Mouse (Mus musculus): ENCODE measurements around the gene Zfp607b. TPM values are rescaled to one million over a fixed set of nuclear protein-coding genes. Genes with fewer than 3 reads are reported as not detected.

The Zfp607b gene
- 10 to 100 TPM; 10.0 to 10.3 TPM for total RNA-seq (2021)

DNA sequence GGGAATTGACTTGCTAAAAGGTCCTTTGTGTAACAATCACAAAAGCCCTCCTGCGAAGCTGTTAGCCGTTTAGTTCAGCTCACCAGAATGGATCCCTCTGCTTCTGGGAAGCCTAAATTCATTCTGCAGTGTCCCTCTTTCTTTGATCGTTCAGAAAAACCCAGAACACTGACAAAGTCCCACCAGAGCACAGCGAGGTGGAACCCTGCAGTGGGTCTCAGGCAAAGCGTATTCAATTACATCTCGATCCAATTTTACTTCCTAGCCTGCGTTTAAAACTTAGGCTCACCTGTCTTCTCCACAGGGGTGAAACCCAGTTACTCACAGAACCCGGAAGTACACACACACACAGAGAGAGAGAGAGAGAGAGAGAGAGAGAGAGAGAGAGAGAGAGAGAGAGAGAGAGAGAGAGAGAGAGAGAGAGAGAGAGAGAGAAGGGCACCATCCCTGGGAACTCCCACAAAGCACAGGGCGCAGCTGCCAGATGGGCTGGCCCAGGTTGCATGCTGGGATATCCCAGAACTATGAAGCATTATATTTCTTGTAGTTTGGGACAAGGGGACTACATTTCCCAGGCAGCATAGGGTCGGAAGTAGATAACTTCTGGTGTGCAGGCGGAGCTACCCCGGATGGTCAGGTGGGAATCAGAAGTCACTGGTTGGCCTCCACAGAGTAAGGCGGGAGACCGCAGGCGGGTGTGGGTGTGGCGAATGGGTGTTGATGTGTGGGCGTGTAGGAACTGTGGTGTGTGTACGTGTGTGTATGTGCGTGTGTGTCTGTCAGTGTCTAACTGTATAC is at the start of gene Zfp607b:
TSS of gene Zfp607b (plus strand) at position 526 of the 798 bp plus-strand sequence.
- DNase-seq, result peak; percentile 93 to 94

DNA sequence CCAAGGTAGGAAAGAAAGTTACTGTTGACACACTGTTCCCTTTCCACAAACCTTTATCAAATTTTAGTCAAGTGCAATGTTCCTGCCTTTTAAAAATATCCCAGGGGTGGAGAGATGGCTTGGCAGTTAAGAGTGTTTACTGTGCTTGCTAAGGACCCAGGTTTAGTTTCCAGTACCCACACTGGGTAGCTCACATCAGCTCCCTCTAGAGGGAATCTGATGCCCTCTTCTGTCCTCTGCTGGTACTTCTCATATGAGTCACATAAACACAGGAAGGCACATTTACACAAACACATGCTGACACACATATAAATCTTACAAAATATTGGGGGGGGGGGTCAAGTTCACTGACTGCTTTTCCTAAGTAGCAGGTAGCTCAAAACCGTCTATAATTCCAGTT is 44.7 kb upstream of the Zfp607b start:
- DNase-seq, result no peak

DNA sequence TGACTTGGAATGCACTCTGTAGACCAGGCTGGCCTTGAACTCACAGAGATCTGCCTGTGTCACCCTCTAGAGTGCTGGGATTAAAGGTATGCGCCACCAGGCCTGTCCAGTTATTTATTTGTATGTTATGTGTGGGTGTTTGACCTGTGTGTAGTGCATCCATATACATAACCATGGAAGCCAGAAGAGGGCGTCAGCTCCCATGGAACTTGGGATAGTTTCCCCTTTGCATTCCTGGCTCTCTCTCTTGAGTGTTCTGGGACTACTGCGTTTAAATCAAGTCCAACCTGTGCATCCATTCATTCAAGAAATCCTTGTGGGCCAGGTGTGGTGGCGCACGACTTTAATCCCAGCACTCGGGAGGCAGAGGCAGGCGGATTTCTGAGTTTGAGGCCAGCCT is 42.6 kb upstream of the Zfp607b start:
- DNase-seq, result no peak

DNA sequence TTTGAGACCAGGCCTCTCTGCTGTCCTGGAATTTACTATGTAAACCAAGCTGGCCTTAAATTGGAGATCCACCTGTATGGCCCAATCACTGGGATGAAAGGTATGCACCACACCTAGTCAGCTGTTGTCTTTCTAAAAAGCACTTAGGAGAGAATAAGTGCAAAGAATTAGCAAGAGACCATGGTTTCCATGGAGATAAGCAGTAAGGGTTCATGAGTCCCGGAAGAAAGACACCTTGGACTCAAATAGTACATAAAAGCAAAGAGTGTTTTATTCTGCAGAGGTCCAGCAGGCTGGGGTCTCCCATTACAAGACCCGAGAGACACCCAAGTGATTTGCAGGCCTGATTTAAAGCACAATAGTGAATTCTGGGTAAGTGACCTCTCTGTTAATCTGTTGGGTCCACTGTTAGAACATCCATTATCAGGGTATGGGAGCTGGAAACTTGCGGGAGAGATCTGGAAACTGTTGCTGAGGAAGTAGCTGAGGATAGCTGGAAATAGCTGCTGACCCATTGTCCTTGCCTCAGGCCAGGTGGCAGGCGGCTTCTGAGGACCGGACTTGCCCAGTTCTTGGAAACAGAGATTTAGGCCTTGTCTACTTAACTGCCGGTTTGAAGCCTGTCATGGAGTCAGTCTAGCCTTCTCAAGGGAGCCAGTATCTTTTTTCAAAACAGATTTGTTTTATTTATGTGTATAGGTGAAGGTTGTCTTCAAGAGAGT is 41.7 kb upstream of the Zfp607b start:
- no peak for DNase-seq

DNA sequence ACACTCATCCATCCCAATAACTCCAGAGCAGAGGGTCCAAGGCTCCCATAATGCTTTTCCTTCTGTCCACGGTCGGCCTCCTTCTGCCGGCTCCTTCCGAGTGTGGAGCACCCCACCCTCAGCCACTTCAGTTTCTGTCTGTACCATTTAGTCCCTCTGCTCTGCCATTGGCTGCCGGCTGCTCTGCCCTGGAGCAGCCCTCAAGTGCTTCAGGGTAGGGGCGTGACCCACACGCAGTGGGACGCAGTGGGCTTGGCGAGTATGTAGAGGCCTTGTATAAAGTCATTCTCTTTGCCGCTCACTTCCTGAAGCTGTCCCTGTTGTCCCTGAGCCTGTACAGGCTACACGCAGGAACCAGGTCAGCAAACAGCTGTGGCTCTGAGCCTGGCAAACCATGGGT is 39.4 kb upstream of the Zfp607b start:
- DNase-seq, result no peak

DNA sequence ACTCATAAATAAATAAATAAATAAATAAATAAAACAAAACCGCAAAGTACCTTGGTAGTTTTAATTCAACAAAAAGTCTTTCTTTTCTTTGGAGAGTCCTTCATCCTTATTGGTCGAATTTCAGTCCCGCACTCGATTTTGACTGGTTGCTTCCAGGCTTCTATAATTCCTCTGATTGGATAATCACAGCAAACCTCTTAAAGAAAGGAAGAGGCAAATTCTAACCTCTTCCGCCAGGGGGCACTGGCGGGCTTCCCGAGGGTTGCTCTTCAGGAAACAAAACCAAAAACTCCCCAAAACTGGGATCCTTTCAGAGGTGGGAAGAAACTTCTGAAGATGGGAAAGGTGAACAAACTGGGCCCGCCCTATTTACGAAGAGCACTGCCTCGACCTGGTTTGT is 38.2 kb upstream of the Zfp607b start:
- DNase-seq, result peak; percentile 65 to 66

DNA sequence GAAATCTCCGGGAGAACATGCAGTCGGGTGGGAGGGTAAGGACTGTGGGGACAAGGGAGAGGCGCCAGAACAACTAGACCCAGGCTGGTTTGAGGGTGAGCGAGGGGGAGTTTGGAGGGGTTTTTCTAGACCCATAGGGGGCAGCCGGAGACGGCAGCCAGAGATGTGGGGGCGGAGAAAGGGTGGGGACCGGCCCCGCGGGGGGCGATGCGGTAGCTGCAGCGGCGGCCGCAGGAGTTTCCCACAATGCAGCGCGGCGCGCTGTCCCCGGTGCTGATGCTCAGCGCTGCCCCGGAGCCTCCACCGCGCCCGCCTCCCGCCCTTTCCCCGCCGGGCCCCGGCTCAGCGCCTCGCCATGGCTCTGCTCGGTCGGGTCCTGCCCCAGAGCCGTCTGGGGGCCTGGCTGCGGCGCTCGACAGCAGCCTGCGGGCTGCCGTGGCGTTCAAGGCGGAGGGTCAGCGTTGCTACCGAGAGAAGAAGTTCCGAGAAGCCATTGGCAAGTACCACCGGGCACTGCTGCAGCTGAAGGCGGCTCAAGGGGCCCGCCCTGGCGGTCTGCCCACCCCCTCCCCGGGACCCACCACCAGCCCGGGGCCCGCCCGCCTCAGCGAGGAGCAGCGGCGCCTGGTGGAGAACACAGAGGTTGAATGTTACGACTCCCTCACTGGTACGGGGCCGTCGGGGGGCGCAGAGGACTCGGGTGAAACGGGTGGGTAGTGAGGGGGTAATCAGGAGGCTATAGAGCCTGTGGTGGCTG is 35.3 kb upstream of the Zfp607b start, which contains the start of gene Ttc9b:
TSS of gene Ttc9b (plus strand) at position 235 of the 757 bp plus-strand sequence.
- DNase-seq, result peak; percentile 77 to 80

DNA sequence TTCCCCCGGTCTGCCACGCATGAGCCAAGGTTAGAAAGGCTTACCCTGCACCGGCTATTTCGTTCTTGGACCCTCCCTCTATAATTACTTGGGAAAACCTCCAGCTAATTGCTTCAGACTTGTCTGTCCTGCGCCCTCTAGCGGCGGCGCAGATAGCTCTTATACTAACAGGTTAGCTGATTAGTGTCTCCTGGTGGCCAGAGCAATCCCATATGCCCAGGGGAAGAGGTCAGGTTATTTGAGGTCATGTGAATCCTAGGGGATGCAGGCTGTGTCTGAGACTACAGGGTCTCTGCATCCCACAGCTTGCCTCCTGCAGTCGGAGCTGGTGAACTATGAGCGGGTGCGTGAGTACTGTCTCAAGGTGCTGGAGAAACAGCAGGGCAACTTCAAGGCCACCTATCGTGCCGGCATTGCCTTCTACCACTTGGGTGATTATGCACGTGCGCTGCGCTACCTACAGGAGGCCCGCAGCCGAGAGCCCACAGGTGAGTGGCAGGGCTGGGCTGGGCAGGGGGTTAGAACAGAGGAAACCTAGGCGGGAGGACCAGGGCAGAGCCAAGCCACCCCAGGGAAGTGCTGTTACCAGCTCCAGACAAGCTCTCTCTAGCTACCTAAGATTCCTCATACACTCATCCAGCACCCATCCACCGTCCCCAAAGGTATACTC is 34.4 kb upstream of the Zfp607b start:
- peak; percentile 46 to 52 for DNase-seq

DNA sequence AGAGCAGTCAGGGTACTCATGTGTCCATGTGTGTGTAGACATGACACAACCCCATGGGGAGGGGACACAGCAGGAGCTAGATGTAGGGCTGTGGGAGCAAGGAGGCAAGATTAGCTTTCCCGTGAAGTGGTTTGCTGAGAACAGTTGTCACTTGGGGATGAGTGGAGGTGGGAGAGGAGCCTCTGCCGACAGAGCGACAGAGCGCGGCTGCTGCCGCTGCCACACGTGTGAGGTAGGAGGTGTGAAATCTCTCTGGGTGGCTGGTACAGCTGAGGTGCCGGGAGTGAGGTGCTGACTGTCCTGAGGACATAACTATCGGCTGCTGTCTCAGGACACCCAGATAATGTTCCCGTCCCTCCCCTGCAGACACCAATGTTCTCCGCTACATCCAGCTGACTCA is 33.6 kb upstream of the Zfp607b start:
- DNase-seq, result peak in 1 of 2 experiments; percentile 27

DNA sequence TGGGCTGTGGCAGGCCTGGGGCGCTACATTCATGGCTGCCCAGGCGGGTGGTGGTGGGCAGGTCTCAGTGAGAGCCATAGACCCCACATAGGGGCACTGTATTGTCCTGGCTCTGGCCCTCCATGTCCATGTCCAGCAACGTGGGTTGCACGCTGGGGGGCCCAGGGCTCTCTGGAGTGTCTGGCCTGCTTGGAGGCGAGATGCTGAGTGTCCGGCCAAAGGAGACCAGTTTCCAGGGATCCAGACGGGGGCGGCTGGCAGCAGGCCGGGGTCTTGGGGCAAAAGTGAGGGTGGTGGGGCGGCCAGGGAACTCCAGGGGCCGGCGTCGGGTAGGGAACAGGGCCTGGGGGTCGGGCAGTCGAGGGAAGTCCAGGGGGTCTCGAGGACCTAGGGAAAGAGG is 32.5 kb upstream of the Zfp607b start:
- no peak for DNase-seq

DNA sequence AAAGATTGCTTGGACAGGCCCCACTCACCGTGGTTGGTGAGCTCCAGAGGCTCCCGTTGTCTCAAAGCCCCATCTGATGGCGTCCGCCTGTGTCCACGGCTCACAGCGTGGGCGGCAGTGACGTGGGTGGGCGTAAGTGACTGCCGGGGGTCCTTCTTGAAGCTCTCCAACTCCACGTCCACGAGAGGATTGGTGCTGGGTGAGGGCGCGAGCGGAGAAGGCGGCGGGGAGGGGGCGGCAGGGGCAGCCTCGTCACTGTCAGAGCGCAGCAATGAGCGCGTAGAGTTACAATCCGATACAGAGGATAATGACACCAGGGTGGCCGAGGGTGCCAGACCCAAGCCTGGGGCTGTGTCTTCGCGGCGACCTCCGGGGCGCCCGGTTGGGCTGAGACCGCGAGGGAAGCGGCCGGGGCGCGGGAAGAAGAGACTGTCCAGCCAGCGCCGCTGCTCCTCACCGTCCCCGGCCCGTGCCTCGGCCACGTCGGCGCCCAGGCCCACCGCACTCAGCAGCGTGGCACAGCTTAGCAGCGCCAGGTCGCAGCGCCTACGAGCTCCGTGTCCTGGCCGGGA is 31.2 kb upstream of the Zfp607b start:
- DNase-seq, result no peak

DNA sequence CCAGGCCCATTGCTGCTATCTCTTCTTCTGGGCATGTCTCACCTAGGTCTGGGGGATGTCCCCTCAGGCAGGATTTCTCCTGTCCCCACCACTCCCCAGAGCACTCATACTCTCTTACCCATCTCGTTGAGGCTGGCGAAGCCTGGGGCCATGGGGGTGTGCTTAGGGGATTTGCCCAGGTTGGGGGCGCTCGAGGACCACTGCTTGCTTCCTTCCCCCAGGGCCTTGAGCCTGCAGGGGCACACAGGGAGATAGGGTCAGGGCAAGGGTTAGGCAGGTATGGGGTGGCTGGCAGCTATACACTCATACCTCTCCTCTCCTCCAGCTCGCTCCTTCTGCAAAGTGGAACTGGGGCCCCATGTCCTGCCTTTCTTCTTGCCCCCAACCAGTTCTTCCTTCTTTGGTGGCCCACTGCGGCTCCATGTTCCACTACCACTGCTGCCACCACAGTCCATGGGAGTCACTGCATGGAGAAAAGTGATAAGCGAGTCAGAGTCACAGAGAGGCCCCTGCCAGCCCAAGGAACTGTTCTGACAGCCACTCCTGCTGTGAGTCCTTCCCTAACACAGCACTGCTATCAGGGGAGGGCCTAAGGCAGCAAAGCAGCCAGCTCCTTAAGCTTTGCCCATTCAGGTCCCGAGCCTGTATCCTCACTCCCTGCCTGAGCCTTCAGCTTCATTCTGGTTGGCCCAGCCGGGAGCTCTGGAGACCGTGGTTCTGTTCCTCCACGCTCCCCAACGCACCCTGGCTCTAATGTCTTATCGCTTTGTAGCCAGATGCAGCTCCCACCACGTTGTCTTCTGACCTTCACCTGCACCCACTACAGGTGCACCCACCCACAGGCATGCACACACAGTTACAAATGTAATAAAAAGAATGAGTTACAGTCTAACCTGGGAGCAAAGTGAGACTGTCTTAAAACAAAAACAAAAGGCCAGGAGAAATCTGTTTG is 30.2 kb upstream of the Zfp607b start:
- no peak for DNase-seq

DNA sequence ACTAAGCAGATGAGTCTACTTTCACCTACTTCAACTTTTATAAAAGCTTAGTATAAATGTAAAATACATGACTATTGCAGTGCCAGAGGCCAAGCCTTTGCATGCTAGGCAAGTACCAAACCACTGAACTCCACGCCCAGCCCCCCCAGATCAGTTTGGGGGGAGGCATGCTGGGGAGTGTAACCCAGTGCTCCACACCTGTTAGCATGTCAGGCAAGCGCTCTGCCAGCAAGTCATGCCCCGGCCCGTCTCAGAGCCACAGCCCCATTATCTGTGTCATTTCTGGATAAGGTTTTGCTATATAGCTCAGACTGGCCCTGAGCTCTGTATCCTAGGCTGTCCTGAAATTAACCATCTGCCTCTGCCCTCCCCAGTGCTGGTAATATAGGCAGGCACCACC is 27.1 kb upstream of the Zfp607b start:
- DNase-seq, result no peak

DNA sequence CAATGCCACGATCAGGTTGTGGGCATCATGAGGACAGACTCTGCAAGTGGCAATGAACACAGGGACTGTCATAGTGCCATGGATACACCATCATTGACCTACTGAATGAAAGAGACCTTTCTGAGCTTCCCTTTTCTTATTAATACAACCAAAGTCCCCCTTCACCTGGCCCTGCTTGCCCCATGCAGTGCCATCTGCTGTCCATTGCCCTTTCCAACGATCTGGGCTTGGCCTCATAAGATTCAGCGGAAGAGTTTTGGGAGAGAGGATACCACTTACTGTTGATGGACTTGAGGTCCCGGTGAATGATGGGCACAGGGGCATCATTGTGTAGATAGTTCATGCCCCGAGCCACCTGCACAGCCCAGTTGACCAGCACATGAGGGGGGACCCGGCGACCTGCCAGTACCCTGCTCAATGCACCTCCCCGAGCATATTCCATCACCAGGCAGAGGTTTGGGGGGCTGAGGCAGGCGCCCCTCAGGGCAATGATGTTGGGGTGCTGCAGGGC is 16.0 kb upstream of the Zfp607b start:
- DNase-seq, result no peak

DNA sequence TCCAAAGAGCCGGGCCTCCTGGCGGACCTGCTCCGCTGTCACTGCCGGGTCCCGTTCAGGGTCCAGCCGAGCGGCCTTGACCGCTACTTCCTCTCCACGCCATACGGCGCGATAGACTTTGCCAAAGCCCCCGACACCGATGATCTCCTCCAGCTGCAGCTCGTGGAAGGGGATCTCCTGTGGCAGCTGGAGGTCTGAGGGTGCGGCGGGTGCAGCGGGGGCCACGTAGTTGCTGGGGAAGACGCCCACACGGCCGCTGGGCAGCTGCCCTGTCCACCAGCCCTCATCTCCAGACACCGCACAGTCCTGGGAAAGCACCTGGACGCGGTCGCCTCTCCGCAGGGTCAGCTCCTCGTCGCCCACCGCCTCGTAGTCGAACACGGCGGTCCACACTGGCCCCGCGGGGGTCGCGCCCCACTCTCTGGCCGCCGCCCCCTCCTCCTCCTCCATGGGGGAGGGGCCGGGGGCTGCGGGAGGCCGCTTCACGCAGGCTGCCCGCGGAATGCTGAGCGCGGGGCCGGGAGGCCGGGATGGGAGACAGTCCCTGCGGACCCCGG is 15.5 kb upstream of the Zfp607b start:
- DNase-seq, result no peak

DNA sequence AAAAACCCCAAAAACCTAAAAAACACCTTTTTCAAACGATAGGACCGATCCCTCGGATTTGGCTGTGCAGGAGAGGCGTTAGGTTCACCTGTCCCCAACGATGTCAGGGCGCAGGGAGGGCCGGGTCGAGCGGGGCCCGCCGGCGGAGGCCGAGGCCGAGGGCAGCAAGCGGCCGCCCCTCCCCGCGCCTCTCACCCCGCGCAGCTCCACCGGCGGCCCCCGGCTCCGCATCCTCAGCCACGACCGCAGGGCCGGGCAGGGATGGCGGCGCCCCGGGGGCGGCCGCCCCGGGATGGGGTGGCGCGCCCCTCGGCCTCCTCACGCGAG is 15.0 kb upstream of the Zfp607b start:
- no peak for DNase-seq

DNA sequence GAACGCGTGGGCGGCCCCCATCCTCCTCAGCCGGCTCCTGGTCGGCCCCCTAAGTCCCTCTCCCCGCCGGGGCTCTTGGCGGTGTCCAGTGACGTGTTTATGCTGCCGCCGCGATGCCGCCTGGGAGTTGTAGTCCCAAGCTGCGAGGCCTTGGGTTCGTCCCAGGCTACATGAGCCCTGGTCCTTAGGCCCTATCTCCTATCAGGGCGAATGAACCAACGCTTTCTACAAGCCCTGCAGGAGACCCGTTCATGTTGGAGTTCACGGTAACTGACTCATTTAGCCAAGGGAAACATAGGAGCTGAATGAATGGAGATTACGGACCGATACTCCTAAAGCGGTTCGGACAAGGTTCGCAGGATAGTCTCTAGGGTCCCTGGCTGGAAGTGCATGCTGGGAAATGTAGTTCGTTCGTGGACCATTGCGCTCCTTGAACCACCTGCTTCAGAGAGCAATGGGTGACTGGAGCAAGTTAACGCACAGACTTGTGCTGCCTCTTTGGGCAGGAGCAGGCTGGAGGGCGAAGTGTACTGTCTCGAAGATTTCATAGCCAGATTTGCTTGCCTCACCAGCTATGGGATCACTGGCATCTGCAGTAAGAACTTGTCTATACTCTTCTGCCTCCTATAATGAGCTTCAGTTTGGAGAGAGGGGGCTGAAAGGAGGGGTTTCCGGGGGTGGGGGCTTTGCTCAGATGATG is 14.5 kb upstream of the Zfp607b start, which contains the start of gene Map3k10:
TSS of gene Map3k10 (minus strand) at position 77 of the 700 bp plus-strand sequence.
- peak; percentile 96 to 97 for DNase-seq

DNA sequence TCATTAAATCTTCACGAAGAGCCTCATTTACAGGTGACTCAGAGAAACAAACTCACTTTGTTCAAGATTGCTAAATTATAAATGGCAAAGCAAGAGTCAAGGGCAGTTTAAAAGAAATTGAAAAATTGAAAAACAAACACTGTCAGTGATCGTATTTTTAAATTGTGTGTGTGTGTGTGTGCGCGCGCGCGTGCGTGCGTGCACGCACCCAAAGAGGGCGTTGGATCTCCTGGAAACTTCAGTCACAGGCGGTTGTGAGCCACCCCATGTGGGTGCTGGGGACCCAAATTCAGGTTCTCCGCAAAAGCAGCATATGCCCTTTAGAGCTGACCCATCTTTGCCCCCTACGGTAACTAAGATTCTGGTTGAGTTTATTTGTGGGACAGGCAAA is 13.9 kb upstream of the Zfp607b start:
- DNase-seq, result no peak

DNA sequence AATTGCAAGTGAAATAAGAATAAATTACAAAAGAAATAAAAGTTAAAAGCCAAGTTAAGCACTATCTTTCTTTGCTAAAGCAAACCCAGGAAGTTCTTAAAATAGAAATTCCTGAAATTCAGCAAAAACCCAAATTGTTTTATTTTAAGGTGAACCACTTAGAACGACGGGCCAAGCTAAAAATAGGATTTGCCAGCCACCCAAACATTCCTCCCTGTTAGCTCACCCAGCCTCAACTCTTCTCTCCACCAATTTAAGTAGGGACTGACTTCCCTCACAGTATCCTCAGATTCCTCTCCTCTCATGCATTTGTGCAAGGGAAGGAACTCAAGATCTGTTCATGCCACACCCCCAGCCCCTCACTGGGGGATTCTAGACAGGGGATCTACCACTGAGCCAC is 5.9 kb upstream of the Zfp607b start:
- DNase-seq, result no peak

DNA sequence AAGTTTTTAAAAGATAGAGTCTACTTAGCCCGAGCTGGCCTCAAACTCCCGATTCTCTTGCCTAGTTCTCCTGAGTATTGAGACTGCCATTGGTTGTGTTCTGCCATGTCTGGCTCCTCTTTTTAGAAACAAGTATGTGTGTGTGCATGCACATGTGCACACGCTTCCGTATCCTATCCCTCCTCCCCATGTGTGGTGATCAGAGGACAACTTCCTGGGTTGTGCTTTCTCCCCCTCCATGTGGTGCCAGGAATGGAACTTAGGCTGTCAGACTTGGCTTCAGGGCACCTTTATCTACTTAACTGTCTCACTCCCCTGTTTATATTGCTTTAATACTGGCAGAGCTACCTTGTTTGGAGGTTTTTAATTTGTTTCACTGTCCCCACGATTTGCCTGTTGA is 3.9 kb upstream of the Zfp607b start:
- DNase-seq, result no peak

Data from layer of hippocampus, postnatal 36 days (tissue).